Mouse (Mus musculus): ENCODE data around the gene Necab2.

GRCm38 (mm10) chr8:119429552-119429951 lies 17.0 kb upstream of the Necab2 start:
- no peak for TF ChIP-seq CTCF (IDR thresholded peaks at IDR 0.05; ENCODE audit: control insufficient read depth, insufficient read depth, low read length)
- TF ChIP-seq POLR2A (IDR thresholded peaks at IDR 0.05; ENCODE audit: borderline replicate concordance, control insufficient read depth, low read depth, low read length) = no peak

All from bone marrow, adult 2 months (tissue).